Mouse (Mus musculus) cerebellum, postnatal 14 days (tissue): ENCODE results near the gene Fcer1g.

ENCODE experiments used
- DNase-seq, 2 experiments: peaks; one replicate each; pipeline ENCODE4 v3.0.0; 2021; ENCODE audit warnings: mixed read lengths in 2 of 2

Gene Fcer1g

DNA sequence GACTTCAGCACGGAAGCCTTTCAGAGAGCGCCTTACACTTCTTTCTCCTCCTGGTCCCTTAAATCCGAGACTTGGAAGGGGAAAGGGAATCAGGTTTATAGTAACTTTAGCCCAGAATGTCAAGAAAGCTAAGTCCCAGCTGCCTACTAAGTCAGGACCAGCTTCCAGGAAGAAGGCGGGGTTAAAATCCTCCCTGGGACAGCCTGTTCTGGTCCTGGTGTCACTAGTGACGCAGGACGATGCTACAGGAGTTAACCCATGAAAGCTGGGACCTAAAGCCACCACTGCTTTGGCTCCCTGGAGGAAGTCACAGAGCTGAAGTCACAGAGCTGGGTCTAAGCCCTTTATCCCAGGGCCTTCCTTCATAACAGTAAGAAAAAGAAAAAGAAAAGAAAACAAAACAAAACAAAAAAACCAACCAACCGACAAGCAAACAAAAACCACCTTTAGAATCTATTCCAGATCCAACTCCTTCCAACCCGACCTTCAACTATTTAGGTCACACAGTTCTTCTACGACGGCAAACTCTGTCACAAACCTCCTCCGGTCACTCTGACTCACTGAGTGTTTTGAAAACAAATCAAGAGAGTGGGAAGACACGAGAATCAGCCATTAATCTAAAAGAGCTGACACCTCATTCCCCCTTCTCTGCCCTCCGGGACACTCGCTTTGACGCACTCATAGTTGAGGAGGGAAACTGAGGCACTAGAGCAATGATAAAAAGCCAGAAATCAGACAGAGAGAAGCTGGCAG is 6.0 kb upstream of the Fcer1g start:
- DNase-seq, result no peak

DNA sequence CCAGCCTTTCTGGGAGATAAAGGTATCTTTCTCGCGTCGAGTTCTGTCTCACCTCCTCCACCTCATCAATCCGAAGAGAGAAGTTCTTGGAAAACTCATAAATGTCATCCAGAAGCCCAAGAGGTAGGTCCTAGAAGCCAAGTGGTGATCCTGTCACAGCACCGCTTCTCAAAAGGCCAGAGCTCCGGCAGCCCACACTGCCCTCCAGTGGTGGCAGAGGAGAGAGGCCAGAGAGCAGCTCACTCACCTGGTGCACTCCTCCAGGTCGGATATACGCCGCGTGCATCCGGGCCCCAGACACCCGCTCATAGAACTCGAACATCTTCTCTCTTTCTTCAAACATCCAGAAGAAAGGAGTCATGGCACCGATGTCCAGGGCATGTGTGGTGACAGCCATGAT is 4.3 kb upstream of the Fcer1g start:
- DNase-seq, result peak; percentile 66 to 77

GRCm38 (mm10) chr1:171237438-171237837 is 3.3 kb upstream of the Fcer1g start:
- DNase-seq, result no peak

- no peak for DNase-seq
These were observed 1.6 kb upstream of the Fcer1g start for GRCm38 (mm10) chr1:171235791-171236190.

DNA sequence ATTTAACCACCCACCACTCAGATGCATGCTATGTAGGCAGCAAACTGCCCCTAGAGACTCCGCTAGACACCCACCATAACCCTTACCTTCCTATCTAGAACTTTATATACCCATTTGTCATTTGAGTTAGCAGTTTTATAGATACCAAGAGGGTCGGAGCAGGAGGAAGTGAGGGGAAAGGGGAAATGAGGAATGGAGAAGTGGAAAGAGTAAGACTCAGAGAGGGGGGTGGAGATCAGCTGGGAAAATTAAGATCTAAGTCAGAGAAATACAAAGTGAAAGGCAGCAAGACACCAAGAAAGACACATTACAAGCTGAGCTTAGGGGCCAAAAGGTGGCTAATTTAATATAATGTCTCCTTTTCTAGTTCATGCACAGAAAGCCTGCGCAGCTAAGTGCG is 373 bp upstream of the Fcer1g start:
- no peak for DNase-seq

DNA sequence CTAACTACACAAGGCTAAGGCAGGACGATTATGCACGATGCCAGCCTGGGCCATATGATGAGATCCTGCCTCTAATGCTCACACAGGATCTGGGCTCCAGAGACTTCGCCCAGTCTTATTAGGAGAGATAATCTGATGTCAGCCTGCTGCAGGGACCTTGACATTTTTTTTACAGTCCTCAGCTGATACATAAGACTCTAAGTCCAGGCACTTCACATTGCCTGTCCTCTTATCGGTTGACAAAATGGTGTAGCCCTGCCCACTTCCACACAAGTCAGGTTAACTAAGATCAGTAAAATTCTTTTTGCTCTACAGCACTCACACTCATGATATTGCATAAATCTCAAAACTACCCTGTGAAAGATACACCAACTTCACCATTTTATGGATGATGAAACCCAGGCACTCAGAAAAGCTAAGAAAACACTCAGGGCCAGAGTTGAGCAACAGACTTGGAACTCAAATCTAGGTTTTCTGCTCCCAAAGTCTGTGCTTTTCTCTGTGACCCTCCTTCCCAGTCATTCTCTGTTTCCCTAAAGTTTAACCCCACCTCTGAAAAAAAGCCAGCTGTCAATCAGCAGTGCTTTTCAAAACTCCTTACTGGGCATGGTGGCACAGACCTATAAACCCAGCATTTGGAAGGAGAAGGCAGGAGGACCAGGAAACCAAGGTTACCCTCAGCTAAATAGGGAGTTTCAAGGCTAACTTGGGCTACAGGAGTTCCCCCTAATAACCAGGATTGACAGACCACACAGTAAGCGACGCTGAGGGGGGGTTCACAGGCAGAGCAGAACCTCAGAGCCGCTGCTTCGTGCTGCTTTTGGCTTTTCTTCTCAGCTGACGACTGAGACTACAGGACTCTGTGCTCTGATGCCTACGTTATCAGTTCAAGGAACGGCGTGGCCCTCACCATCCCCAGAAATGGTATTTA is 1.1 kb downstream of the Fcer1g start:
- no peak for DNase-seq

GRCm38 (mm10) chr1:171232348-171232747 is 1.8 kb downstream of the Fcer1g start:
- no peak for DNase-seq

DNA sequence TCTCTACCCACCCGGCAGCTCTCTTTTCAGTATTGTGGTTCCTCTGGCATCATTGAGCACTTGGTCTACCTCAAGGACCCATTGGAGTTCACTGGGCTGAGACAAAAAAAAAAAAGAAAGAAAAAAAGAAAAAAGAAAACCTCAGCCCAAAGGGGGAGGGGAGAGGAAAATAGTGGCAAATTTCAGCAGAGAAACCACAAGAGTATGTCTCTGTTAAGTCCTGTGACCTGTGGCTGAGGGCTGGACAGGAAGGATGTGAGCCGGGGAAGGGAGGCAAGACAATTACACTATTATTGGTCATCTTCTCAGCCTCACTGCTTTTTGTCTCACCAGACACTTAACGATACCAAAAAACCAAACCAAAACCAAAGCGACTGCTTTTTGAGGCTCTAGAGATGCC is 2.3 kb downstream of the Fcer1g start:
- no peak for DNase-seq

DNA sequence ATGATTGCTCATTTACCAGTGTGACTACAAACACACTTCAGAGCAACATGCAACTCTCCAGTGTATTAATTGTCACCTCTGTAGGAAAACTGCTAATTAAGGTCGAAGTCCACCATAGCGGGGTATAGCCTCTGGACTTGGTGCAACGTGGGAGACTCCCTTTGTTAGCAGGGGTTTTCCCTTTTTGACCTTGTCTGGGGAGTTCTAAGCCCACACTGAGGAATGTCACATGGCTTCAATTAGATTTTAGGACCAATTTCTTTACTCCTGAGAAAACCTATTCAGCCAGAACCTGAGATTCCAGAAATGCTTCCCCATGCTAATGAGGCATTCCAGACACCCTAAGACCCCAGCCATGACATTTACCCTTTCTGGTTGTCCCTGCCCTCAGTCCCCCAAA is 4.0 kb downstream of the Fcer1g start:
- DNase-seq, result no peak

GRCm38 (mm10) chr1:171229750-171230149 is 4.4 kb downstream of the Fcer1g start:
- no peak for DNase-seq

- DNase-seq, result no peak
These were observed 6.3 kb downstream of the Fcer1g start for GRCm38 (mm10) chr1:171227879-171228278.

DNA sequence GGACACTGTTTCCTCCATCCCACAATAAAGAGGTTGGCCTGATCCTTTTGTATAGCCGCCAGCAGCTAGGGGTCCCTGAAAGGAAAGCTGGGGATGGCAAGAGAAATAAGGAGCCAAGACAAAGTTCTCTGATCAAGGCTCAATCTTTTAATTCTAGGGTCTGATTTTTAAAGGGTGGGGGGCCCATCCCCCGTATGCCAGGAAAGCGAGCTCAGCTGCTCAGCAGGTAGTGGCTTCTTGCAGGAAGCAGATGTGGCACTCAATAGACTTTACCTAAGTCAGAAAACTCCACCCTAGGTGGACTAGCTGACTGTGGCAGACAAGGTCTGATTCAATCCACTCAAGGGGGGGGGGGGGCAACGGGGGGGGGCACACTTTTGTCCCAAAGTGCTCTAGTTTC is 7.4 kb downstream of the Fcer1g start:
- DNase-seq, result no peak

DNA sequence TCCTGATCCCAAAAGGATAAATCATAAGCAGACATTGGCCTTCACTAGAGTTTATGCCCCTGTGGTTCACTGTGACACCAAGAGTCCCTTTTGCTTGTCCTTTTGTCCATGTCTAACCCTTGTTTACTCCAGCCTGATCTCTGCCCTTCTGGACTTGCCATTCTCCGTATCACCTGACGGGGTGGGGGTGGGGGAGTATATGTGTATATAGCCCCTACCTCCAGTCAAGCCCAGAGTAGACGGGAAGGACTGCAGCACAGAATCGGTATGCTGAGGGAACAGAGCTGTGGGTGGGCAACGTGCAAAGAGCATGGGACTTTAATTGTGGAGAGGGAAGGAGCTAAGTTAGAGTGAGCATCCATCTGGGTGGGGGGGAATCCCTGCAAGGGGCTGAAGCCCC is 9.3 kb downstream of the Fcer1g start, which contains the start of gene Apoa2:
TSS of gene Apoa2 (plus strand) at position 198 of the 400 bp plus-strand sequence.
- no peak for DNase-seq

DNA sequence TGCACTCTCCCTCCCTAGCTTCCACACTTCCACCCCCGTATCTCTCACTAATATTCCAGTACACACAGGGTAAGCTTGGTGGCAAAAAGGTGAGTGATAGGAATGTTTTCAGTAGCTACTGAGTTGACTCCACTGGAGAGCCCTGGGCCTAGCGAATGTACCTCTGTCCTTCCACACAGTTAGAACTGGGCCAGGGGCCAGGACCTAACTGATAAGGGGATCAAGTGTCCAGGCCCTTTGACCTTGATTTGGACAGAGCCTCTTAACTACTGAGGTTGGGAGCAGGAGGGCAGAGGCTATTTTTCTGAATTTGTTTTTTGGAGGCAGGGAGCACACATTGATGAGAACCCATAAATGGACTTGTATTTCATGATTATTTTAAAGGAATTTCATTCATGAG is 10.4 kb downstream of the Fcer1g start:
- no peak for DNase-seq

GRCm38 (mm10) chr1:171223168-171223567 is 11.0 kb downstream of the Fcer1g start:
- no peak for DNase-seq

- peak; percentile 89 to 92 for DNase-seq
These were observed 11.7 kb downstream of the Fcer1g start, which contains the start of gene Tomm40l for GRCm38 (mm10) chr1:171222238-171223155. Gene Tomm40l, minus strand, starts transcription at chr1:171222514.

DNA sequence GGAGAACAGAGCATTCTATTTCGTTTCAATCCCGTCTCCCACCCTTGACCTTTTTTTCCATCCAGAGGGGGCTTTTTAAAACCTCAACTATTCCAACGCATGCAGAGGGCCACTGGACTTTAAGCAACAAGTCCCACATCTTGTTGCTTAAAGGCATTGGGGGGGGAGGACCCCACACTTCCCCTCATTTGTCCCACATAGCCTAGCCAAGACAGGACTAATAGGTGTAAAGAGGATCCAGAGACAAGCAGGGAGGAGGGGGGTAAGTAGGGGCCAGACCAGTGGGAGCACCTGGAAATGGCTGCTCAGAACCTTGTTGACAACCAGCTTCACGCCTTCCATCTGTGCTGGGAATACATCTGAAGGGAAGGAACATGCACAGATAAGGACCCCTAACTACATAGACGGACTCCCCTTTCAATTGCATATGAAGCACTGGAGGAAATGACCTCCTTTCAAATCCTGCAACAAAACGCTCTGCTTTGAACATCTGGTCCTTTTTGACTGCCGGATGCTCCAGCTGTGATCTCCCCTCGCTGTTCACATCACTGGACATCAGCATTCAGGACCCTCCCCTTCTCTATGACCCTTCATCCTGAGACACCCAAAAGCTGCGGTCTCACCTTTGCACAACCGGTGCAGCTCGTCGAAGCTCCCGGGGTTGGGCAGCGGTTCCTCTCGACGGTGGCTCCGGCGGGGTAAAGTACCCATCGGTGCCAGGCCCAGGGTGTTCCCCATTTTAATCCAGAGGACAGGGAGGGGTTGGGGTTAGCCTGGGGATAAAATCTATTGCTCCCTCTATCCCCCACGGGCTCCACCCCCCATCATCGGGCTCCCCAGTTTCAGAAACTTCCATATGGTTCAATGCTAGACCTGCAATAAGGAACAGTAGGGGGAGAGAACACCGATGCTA is 12.6 kb downstream of the Fcer1g start:
- peak in 1 of 2 experiments; percentile 45 for DNase-seq

DNA sequence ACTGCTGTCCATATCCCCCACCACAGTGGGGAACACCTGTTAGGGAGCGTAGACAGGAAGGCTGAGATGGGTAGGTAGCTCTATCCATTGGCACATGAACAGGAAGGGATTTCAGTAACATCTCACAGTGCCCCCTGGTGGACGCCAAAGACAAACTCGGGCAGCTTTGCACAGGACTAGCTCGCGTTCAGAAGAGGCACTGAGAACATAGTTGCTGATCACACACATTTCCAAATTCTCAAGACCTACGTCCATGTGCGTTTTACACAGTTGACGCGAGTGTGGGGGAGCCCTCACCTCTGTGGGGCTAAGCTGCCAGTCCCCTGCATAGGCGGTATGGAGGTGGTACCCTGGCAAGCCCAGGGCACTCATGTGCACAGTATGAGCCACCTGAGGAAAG is 13.3 kb downstream of the Fcer1g start:
- DNase-seq, result peak; percentile 93 to 96

- DNase-seq, result no peak
These were observed 17.8 kb downstream of the Fcer1g start for GRCm38 (mm10) chr1:171216241-171216955.

GRCm38 (mm10) chr1:171213801-171214496 is 20.2 kb downstream of the Fcer1g start, which contains the start of gene Nr1i3:
Gene Nr1i3, plus strand, starts transcription at chr1:171213970.
- DNase-seq, result no peak
